Mouse (Mus musculus): ENCODE results near the gene Rgs3. TPM values are rescaled to one million over a fixed set of nuclear protein-coding genes. Genes with fewer than 3 reads are reported as not detected.

Rgs3 gene
- polyA plus RNA-seq, 1 experiment: 44.0 TPM

- H3K4me1 ChIP-seq (ENCODE audit: control insufficient read depth, insufficient read depth, low read length): no peaks in the 10 kb centered on the region
- TF ChIP-seq POLR2A (IDR thresholded peaks at IDR 0.05; ENCODE audit: low read depth, low read length) (no peak), CTCF (IDR thresholded peaks at IDR 0.05; ENCODE audit: borderline replicate concordance, insufficient read depth, low read length) (no peak)
- H3K27ac ChIP-seq (ENCODE audit: insufficient read depth, low read length): no peak overlapping the region
- no peak overlapping the region for H3K4me3 ChIP-seq (ENCODE audit: insufficient read depth, low read length)
These were observed 87.1 kb downstream of the Rgs3 start for GRCm38 (mm10) chr4:62646556-62647248.

GRCm38 (mm10) chr4:62648848-62649247, 89.2 kb downstream of the Rgs3 start:
- TF ChIP-seq CTCF (IDR thresholded peaks at IDR 0.05; ENCODE audit: borderline replicate concordance, insufficient read depth, low read length): no peak
- TF ChIP-seq POLR2A (IDR thresholded peaks at IDR 0.05; ENCODE audit: low read depth, low read length): no peak
- no peak overlapping the region for H3K27ac ChIP-seq (ENCODE audit: insufficient read depth, low read length)
- no peak overlapping the region for H3K4me3 ChIP-seq (ENCODE audit: insufficient read depth, low read length)
- H3K4me1 ChIP-seq (ENCODE audit: control insufficient read depth, insufficient read depth, low read length): no peaks in the 10 kb centered on the region

- TF ChIP-seq POLR2A (IDR thresholded peaks at IDR 0.05; ENCODE audit: low read depth, low read length) (no peak), CTCF (IDR thresholded peaks at IDR 0.05; ENCODE audit: borderline replicate concordance, insufficient read depth, low read length) (no peak)
- Histone ChIP-seq H3K4me1 (ENCODE audit: control insufficient read depth, insufficient read depth, low read length) (no peaks in the 10 kb centered on the region), H3K27ac (ENCODE audit: insufficient read depth, low read length) (no peak overlapping the region), H3K4me3 (ENCODE audit: insufficient read depth, low read length) (no peak overlapping the region)
These were observed 90.0 kb downstream of the Rgs3 start for GRCm38 (mm10) chr4:62649536-62650230.

GRCm38 (mm10) chr4:62651179-62651760, 91.6 kb downstream of the Rgs3 start:
- Histone ChIP-seq H3K4me1 (ENCODE audit: control insufficient read depth, insufficient read depth, low read length) (no peaks in the 10 kb centered on the region), H3K4me3 (ENCODE audit: insufficient read depth, low read length) (no peak overlapping the region), H3K27ac (ENCODE audit: insufficient read depth, low read length) (no peak overlapping the region)
- TF ChIP-seq CTCF (IDR thresholded peaks at IDR 0.05; ENCODE audit: borderline replicate concordance, insufficient read depth, low read length) (no peak), POLR2A (IDR thresholded peaks at IDR 0.05; ENCODE audit: low read depth, low read length) (no peak)

GRCm38 (mm10) chr4:62652215-62652614, 92.6 kb downstream of the Rgs3 start:
- Histone ChIP-seq H3K4me1 (ENCODE audit: control insufficient read depth, insufficient read depth, low read length) (no peaks in the 10 kb centered on the region), H3K27ac (ENCODE audit: insufficient read depth, low read length) (no peak overlapping the region), H3K4me3 (ENCODE audit: insufficient read depth, low read length) (no peak overlapping the region)
- TF ChIP-seq POLR2A (IDR thresholded peaks at IDR 0.05; ENCODE audit: low read depth, low read length) (no peak), CTCF (IDR thresholded peaks at IDR 0.05; ENCODE audit: borderline replicate concordance, insufficient read depth, low read length) (no peak)

- Histone ChIP-seq H3K27ac (ENCODE audit: insufficient read depth, low read length) (no peak overlapping the region), H3K4me3 (ENCODE audit: insufficient read depth, low read length) (no peak overlapping the region), H3K4me1 (ENCODE audit: control insufficient read depth, insufficient read depth, low read length) (no peaks in the 10 kb centered on the region)
- TF ChIP-seq POLR2A (IDR thresholded peaks at IDR 0.05; ENCODE audit: low read depth, low read length): no peak
These were observed 93.5 kb downstream of the Rgs3 start for GRCm38 (mm10) chr4:62652921-62653757.

GRCm38 (mm10) chr4:62653922-62654661, 94.4 kb downstream of the Rgs3 start:
- no peak for TF ChIP-seq POLR2A (IDR thresholded peaks at IDR 0.05; ENCODE audit: low read depth, low read length)
- no peak for TF ChIP-seq CTCF (IDR thresholded peaks at IDR 0.05; ENCODE audit: borderline replicate concordance, insufficient read depth, low read length)
- H3K4me1 ChIP-seq (ENCODE audit: control insufficient read depth, insufficient read depth, low read length): no peaks in the 10 kb centered on the region
- H3K27ac ChIP-seq (ENCODE audit: insufficient read depth, low read length): no peak overlapping the region

GRCm38 (mm10) chr4:62659264-62659663, 99.6 kb downstream of the Rgs3 start:
- no peak overlapping the region for H3K4me3 ChIP-seq (ENCODE audit: insufficient read depth, low read length)
- H3K27ac ChIP-seq (ENCODE audit: insufficient read depth, low read length): no peak overlapping the region
- TF ChIP-seq POLR2A (IDR thresholded peaks at IDR 0.05; ENCODE audit: low read depth, low read length) (no peak), CTCF (IDR thresholded peaks at IDR 0.05; ENCODE audit: borderline replicate concordance, insufficient read depth, low read length) (no peak)
- H3K4me1 ChIP-seq (ENCODE audit: control insufficient read depth, insufficient read depth, low read length): peaks cover 7% of the 10 kb centered on the region; the same call in 1 of the 2 replicates

More at GRCm38 (mm10) chr4:62653922-62654661, 94.4 kb downstream of the Rgs3 start:
- H3K4me3 ChIP-seq (ENCODE audit: insufficient read depth, low read length): no peak overlapping the region
